Mouse (Mus musculus): ENCODE results near the gene Pate1.

The Pate1 gene

DNA sequence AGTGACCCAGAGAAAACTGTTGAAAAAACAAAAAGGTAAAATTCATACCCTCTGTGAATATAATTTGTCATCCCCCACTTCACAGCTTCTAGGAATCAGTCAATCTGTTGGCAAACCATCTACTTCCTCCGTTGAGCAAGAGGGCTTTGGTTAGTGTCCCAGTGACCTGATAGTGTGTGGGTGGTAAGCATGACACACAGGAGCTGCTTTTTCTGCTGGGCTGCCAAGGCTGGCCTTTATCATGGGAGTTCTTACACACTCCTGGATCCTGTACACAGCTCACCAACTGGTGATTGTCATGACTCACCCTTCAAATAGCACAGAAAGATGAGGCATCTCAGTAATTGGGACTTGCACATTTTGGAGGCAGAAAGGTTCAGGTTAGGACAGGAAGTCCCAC, at the start of gene Pate1:
TSS of gene Pate1 (minus strand) at position 378 of the 400 bp plus-strand sequence.
- no peak for DNase-seq (ENCODE audit: low spot score in 2 of 2)

DNA sequence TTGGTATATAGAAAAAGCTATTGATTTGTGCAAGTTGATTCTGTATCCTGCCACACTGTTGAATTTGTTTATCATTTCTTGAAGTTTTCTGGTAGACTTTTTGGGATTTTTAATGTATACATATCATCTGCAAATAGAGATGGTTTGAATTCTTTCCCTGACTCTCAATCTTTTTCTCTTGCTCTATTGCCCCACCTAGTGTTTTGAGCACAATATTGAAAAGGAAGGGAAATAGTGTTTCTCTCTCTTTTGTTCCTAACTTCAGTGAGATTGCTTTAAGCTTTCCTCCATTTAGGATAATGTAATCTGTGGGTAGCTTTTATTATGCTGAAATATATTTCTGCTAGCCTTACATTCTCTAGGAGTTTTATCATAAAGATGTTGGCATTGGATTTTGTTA, 20.1 kb upstream of the Pate1 start:
- DNase-seq (ENCODE audit: low spot score in 2 of 2): no peak

DNA sequence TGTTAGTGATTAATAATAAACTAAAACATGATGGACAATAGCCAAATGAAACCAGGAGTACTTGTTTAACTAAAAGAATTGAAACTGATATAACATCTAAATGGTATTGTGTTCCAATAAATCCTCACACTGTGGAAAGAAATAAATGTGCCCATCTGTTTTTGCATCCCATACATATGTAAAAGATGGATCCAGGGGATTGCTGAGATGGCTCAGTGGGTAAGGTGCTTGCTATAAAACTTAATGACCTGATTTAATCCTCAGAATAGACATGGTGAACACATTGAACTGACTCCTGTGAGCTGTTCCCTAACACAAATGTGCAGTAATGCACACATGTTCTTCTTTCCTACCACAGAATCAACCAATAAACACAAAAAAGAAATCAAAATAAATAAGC, 4.7 kb upstream of the Pate1 start:
- no peak for DNase-seq (ENCODE audit: low spot score in 2 of 2)

DNA sequence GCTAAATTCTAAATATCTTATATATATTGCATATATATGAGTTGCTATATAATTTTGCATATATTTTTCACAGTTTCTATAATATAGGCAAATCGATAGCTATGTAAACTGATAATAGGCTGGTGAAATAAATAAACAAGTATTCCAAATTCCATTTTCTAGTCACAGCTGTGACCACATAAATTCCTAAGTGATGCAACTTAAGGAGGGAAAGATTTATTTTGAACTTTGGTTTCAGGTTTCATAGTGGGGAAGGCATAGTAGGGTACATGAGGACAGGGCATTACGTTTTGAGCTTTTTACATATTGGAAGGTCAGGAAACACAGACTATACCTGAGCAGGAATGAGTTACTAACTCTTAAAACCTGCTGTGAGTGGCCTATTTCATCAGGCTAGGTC, 13.6 kb downstream of the Pate1 start:
- no peak for DNase-seq (ENCODE audit: low spot score in 2 of 2)

DNA sequence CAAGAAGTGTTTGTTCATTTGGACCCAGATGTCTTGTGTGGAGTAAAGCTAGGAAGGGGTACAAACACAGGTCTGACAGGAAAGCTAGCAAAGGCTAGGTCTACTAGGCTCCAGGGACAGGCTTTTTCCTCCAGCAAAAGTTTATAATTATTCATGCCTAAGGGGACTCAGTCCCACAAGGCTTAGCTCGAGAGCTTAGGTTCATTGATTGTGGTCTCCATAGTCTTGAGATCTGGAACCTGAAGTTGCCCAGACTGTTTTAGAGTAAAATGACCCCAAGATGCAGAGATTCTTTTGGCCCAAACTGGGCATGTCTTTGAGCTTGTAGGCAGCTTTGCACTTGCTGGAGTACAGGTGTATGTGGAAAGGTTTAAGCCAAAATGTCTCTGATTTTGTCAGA, 39.1 kb downstream of the Pate1 start, which contains the start of gene Pate3:
TSS of gene Pate3 (minus strand) at position 101 of the 400 bp plus-strand sequence.
- no peak for DNase-seq (ENCODE audit: low spot score in 2 of 2)
